Mouse (Mus musculus): ENCODE measurements around the gene Mink1.
"Not testable (repeated sequence)": the region's sequence is repeated elsewhere in the genome, so short reads cannot be mapped to it uniquely, and the experiment has no call there.

Gene Mink1

GRCm38 (mm10) chr11:70557545-70557944 lies 5.1 kb upstream of the Mink1 start:
- DNase-seq (ENCODE audit: low spot score): no peak

GRCm38 (mm10) chr11:70561937-70562286 lies 769 bp upstream of the Mink1 start:
- no peak for DNase-seq (ENCODE audit: low spot score)

- no peak for DNase-seq (ENCODE audit: low spot score)
These were observed 351 bp downstream of the Mink1 start for GRCm38 (mm10) chr11:70562995-70563469.

GRCm38 (mm10) chr11:70563470-70564275 lies 992 bp downstream of the Mink1 start:
- peak; percentile 49 for DNase-seq (ENCODE audit: low spot score)

GRCm38 (mm10) chr11:70564276-70564873 lies 1.7 kb downstream of the Mink1 start:
- DNase-seq (ENCODE audit: low spot score): no peak

- no peak for DNase-seq (ENCODE audit: low spot score)
These were observed 3.9 kb downstream of the Mink1 start for GRCm38 (mm10) chr11:70566586-70566985.

- DNase-seq (ENCODE audit: low spot score): not testable (repeated sequence)
These were observed 7.9 kb downstream of the Mink1 start for GRCm38 (mm10) chr11:70570614-70571013.

GRCm38 (mm10) chr11:70571641-70572040 lies 9.0 kb downstream of the Mink1 start:
- DNase-seq (ENCODE audit: low spot score): no peak

- DNase-seq (ENCODE audit: low spot score): no peak
These were observed 9.7 kb downstream of the Mink1 start for GRCm38 (mm10) chr11:70572348-70572902.

GRCm38 (mm10) chr11:70573872-70574271 lies 11.2 kb downstream of the Mink1 start:
- no peak for DNase-seq (ENCODE audit: low spot score)

- no peak for DNase-seq (ENCODE audit: low spot score)
These were observed 14.5 kb downstream of the Mink1 start for GRCm38 (mm10) chr11:70577201-70577600.

- DNase-seq (ENCODE audit: low spot score): no peak
These were observed 16.3 kb downstream of the Mink1 start for GRCm38 (mm10) chr11:70578962-70579361.

- no peak for DNase-seq (ENCODE audit: low spot score)
These were observed 17.2 kb downstream of the Mink1 start for GRCm38 (mm10) chr11:70579710-70580357.

- DNase-seq (ENCODE audit: low spot score): no peak
These were observed 17.7 kb downstream of the Mink1 start for GRCm38 (mm10) chr11:70580358-70580720.

- no peak for DNase-seq (ENCODE audit: low spot score)
These were observed 18.2 kb downstream of the Mink1 start for GRCm38 (mm10) chr11:70580921-70581320.

GRCm38 (mm10) chr11:70582196-70582595 lies 19.5 kb downstream of the Mink1 start:
- no peak for DNase-seq (ENCODE audit: low spot score)

GRCm38 (mm10) chr11:70583022-70583714 lies 20.5 kb downstream of the Mink1 start:
- DNase-seq (ENCODE audit: low spot score): no peak

- no peak for DNase-seq (ENCODE audit: low spot score)
These were observed 21.1 kb downstream of the Mink1 start for GRCm38 (mm10) chr11:70583775-70584174.

- peak; percentile 52 for DNase-seq (ENCODE audit: low spot score)
These were observed 22.8 kb downstream of the Mink1 start for GRCm38 (mm10) chr11:70585457-70585856.

GRCm38 (mm10) chr11:70586261-70586660 lies 23.6 kb downstream of the Mink1 start:
- no peak for DNase-seq (ENCODE audit: low spot score)

- DNase-seq (ENCODE audit: low spot score): no peak
These were observed 24.3 kb downstream of the Mink1 start for GRCm38 (mm10) chr11:70586954-70587353.

- no peak for DNase-seq (ENCODE audit: low spot score)
These were observed 29.1 kb downstream of the Mink1 start for GRCm38 (mm10) chr11:70591733-70592132.
